30 mouse cellular contexts compared by ENCODE assay signal in the genomic region with DNA sequence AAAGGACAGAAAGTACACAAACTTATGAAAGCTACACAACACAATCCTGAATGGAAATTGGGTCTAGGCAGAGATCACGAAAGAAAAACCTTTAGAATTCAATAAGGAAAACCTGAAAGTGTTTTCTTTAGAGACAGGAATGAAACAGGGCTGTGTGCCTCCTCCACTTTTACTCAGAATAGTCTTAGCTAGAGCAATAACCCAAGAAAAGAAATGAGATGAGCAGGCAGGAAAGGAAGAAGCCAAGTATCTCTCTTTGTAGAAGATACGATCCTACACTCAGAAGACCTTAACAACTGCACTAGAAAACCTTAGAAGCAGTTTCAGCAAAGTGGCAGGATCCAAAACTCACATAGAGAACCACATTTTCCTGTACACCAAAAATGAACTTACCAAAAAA.
"Had no signal": no experiment of that assay in that cellular context is flagged by ENCODE, and none has a peak within 500 bp of the region (broad histone marks: within the 10 kb centered on the region; RNA-seq: fewer than 3 reads in every experiment).

No protein-coding gene starts in this region.

- H3K4me3 ChIP-seq: limb, embryonic 10.5 days; limb, embryonic 12.5 days; limb, embryonic 13.5 days; limb, embryonic 15.5 days; liver, embryonic 12.5 days; liver, embryonic 13.5 days; liver, embryonic 15.5 days; lung, embryonic 15.5 days; megakaryocyte, embryonic 14.5 days; midbrain, embryonic 10.5 days; midbrain, embryonic 12.5 days; midbrain, embryonic 13.5 days; midbrain, embryonic 15.5 days; myocyte had no signal

- H3K4me1 ChIP-seq: limb, embryonic 12.5 days; limb, embryonic 13.5 days; limb, embryonic 15.5 days; liver, embryonic 12.5 days; liver, embryonic 13.5 days; liver, embryonic 15.5 days; lung, embryonic 15.5 days; midbrain, embryonic 12.5 days; midbrain, embryonic 13.5 days; midbrain, embryonic 15.5 days had no signal

- H3K4me2 ChIP-seq: limb, embryonic 12.5 days; limb, embryonic 13.5 days; limb, embryonic 15.5 days; liver, embryonic 11.5 days; liver, embryonic 12.5 days; liver, embryonic 13.5 days; liver, embryonic 15.5 days; lung, embryonic 14.5 days; lung, embryonic 15.5 days; midbrain, embryonic 11.5 days; midbrain, embryonic 12.5 days; midbrain, embryonic 13.5 days; midbrain, embryonic 15.5 days had no signal

- H3K27me3 ChIP-seq: limb, embryonic 12.5 days; limb, embryonic 13.5 days; limb, embryonic 15.5 days; liver, embryonic 12.5 days; liver, embryonic 13.5 days; liver, embryonic 15.5 days; lung, embryonic 15.5 days; megakaryocyte, embryonic 14.5 days; midbrain, embryonic 13.5 days; midbrain, embryonic 15.5 days had no signal

- H3K9ac ChIP-seq: limb, embryonic 12.5 days; limb, embryonic 13.5 days; limb, embryonic 15.5 days; liver, embryonic 12.5 days; liver, embryonic 13.5 days; liver, embryonic 14.5 days; liver, embryonic 15.5 days; liver, postnatal 0 days; lung, embryonic 14.5 days; lung, embryonic 15.5 days; midbrain, embryonic 12.5 days; midbrain, embryonic 13.5 days; midbrain, embryonic 15.5 days had no signal

- H3K27ac ChIP-seq: limb, embryonic 10.5 days; limb, embryonic 12.5 days; limb, embryonic 13.5 days; limb, embryonic 15.5 days; liver, embryonic 12.5 days; liver, embryonic 13.5 days; liver, embryonic 14.5 days; liver, embryonic 15.5 days; lung, embryonic 15.5 days; macrophage; midbrain, embryonic 10.5 days; midbrain, embryonic 12.5 days; midbrain, embryonic 13.5 days; midbrain, embryonic 15.5 days had no signal

- DNase-seq: left cerebral cortex, postnatal 4 days; liver; liver, embryonic 13.5 days; liver, postnatal 0 days; lung, adult 18-20 months; lung, adult 2 months; lung, embryonic 14.5 days; lung, postnatal 10 days; lung, postnatal 14 days; lung, postnatal 36 days; lung, postnatal 4 days; midbrain, embryonic 14.5 days had no signal

- H3K9me3 ChIP-seq: limb, embryonic 10.5 days; limb, embryonic 15.5 days; liver, embryonic 12.5 days; liver, embryonic 13.5 days; liver, embryonic 15.5 days; lung, embryonic 15.5 days; megakaryocyte, embryonic 14.5 days; midbrain, embryonic 12.5 days; midbrain, embryonic 13.5 days; midbrain, embryonic 15.5 days had no signal

- ATAC-seq: liver, embryonic 12.5 days; liver, postnatal 0 days; midbrain, embryonic 13.5 days; midbrain, embryonic 15.5 days; midbrain, embryonic 16.5 days had no signal

- H3K36me3 ChIP-seq: limb, embryonic 12.5 days; limb, embryonic 13.5 days; limb, embryonic 15.5 days; liver, embryonic 12.5 days; liver, embryonic 13.5 days; liver, embryonic 15.5 days; lung, embryonic 15.5 days; midbrain, embryonic 10.5 days; midbrain, embryonic 12.5 days; midbrain, embryonic 13.5 days; midbrain, embryonic 15.5 days had no signal
